Mouse (Mus musculus): ENCODE data around the gene Arhgef16. TPM values are rescaled to one million over a fixed set of nuclear protein-coding genes. Genes with fewer than 3 reads are reported as not detected.

The Arhgef16 gene
- total RNA-seq, 2 experiments from 2014 or later: 0.18 to 0.42 TPM

GRCm38 (mm10) chr4:154236893-154237292 is 64.6 kb downstream of the Arhgef16 start:
- TF ChIP-seq CTCF (conservative IDR thresholded peaks at IDR 0.05): no peak
- H3K4me3 ChIP-seq: no peak overlapping the region

GRCm38 (mm10) chr4:154236001-154236400 is 65.5 kb downstream of the Arhgef16 start:
- Histone ChIP-seq H3K27ac (no peak overlapping the region), H3K4me3 (no peak overlapping the region)
- no peak for TF ChIP-seq CTCF (conservative IDR thresholded peaks at IDR 0.05)
- DNase-seq (ENCODE audit: low spot score in 2 of 2): no peak

More at GRCm38 (mm10) chr4:154236893-154237292, 64.6 kb downstream of the Arhgef16 start:
- H3K27ac ChIP-seq: no peak overlapping the region
- no peak for DNase-seq (ENCODE audit: low spot score in 2 of 2)

DNA sequence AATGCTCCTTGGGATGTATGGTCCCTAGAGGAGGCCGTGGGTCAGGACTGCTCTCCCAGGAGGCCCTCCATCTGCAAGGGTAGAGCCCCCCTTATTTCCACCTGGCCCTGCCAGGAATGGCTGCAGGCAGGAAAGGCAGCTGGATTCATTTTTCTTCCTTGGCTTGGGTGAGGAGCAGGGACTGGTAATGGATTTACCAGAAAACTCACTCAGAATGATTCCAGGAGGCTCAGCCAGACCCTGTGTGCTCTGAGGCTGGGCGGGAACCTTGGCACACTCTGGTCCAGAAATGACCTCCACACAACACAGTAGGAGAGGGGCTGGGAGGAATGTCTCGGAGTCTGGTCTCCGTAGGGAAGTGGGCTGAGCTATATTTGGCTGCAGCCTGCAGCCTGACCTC is 69.2 kb downstream of the Arhgef16 start:
- H3K4me3 ChIP-seq: no peak overlapping the region
- no peak overlapping the region for H3K27ac ChIP-seq
- TF ChIP-seq CTCF (conservative IDR thresholded peaks at IDR 0.05): no peak
- DNase-seq (ENCODE audit: low spot score in 2 of 2): no peak

DNA sequence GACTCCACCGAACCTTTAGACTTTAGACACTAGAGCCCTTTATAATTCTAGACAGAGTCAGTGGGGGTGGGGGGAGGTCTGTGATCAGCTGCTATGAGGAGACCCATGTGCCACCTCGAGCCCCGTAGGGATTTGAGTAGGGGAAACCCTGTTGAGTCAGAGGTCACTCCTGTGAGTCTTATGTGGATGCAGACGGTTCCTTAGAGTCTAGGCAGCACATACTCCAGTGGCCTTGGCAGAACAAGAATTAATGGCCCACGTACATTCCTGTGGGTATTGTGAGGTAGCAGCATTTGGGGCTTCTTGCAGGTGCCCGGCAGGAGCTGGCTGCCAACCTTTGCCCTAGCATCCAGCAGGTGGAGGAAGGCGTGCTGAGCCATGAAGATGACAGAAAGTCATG is 70.1 kb downstream of the Arhgef16 start:
- no peak for DNase-seq (ENCODE audit: low spot score in 2 of 2)
- TF ChIP-seq CTCF (conservative IDR thresholded peaks at IDR 0.05): no peak
- Histone ChIP-seq H3K27ac (no peak overlapping the region), H3K4me3 (no peak overlapping the region)

DNA sequence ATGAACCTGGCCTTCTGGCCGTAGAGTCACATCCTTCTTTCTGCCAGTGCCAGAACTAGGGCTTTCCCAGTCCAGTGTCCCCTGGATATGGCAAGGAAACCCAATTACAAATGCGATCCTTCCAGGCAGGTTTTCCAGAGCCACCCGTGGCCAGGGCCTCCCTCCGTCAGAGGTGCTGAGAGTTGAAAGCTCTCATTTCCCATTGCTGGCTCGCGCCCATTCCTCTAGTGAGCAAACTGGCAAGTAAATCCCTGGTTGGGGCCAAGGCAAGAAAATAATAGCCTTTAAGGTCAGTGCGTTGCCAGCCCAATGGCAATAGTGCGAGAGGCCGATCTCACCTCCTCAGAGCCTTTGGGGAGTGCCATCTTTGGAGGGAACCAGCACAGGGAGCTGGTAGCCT is 71.9 kb downstream of the Arhgef16 start:
- TF ChIP-seq CTCF (conservative IDR thresholded peaks at IDR 0.05): no peak
- DNase-seq (ENCODE audit: low spot score in 2 of 2): no peak
- Histone ChIP-seq H3K4me3 (no peak overlapping the region), H3K27ac (no peak overlapping the region)

Other genes starting within 250 kb of the Arhgef16 start
- 1 to 10 TPM; 3.3 to 3.6 TPM for gene Trp73, start 161.5 kb downstream of the Arhgef16 start, total RNA-seq (2021)
- 10 to 100 TPM; 32.4 to 33.3 TPM for gene Wrap73, start 159.3 kb downstream of the Arhgef16 start, total RNA-seq (2021)
- 100 to 1,000 TPM; 171 to 177 TPM for gene Tprgl, start 141.0 kb downstream of the Arhgef16 start, total RNA-seq (2021)
- gene Megf6, start 130.9 kb downstream of the Arhgef16 start, total RNA-seq (2021): 1 to 10 TPM; 3.9 to 5.5 TPM
- gene B230104I21Rik, start 34.5 kb upstream of the Arhgef16 start, total RNA-seq (2021): under 1 TPM in 1 of 2 experiments, not detected in 1; 0.56 TPM

Measured in layer of hippocampus, adult 2 months (tissue).